Mouse (Mus musculus): ENCODE measurements around the gene Hdac5. TPM values are rescaled to one million over a fixed set of nuclear protein-coding genes. Genes with fewer than 3 reads are reported as not detected.

Gene Hdac5
- polyA plus RNA-seq, 1 experiment, result 102 TPM

GRCm38 (mm10) chr11:102208846-102209245 is 21.1 kb downstream of the Hdac5 start:
- Histone ChIP-seq H3K4me3 (ENCODE audit: low read depth, low read length) (no peak overlapping the region), H3K27ac (ENCODE audit: insufficient read depth, low read depth, low read length) (no peak overlapping the region), H3K4me1 (ENCODE audit: control insufficient read depth, insufficient read depth, insufficient read length, low read length) (peaks cover 15% of the 10 kb centered on the region; the same call in 1 of the 2 replicates), H3K27me3 (ENCODE audit: control insufficient read depth, insufficient read depth, low read length) (no peaks in the 10 kb centered on the region), H3K36me3 (ENCODE audit: control insufficient read depth, insufficient read depth, low read length) (peaks cover 11% of the 10 kb centered on the region; the same call in 1 of the 2 replicates)
- WGBS, result 68% methylated on average over 3 of the region's 4 CpGs
- no peak for TF ChIP-seq POLR2A (IDR thresholded peaks at IDR 0.05; ENCODE audit: low read depth, low read length)
- TF ChIP-seq CTCF (IDR thresholded peaks at IDR 0.05; ENCODE audit: extremely low read depth, insufficient read length, insufficient replicate concordance, low read depth, low read length), result no peak

GRCm38 (mm10) chr11:102207825-102208777 is 21.9 kb downstream of the Hdac5 start:
- no peak overlapping the region for H3K4me3 ChIP-seq (ENCODE audit: low read depth, low read length)
- peaks cover 15% of the 10 kb centered on the region; the same call in 1 of the 2 replicates for H3K4me1 ChIP-seq (ENCODE audit: control insufficient read depth, insufficient read depth, insufficient read length, low read length)
- TF ChIP-seq POLR2A (IDR thresholded peaks at IDR 0.05; ENCODE audit: low read depth, low read length), result no peak
- 70% methylated on average over 11 of the region's 11 CpGs for WGBS
- H3K36me3 ChIP-seq (ENCODE audit: control insufficient read depth, insufficient read depth, low read length), result peaks cover 11% of the 10 kb centered on the region; the same call in 1 of the 2 replicates
- no peaks in the 10 kb centered on the region for H3K27me3 ChIP-seq (ENCODE audit: control insufficient read depth, insufficient read depth, low read length)
- H3K27ac ChIP-seq (ENCODE audit: insufficient read depth, low read depth, low read length), result no peak overlapping the region

GRCm38 (mm10) chr11:102206481-102206880 is 23.5 kb downstream of the Hdac5 start:
- no peak for TF ChIP-seq CTCF (IDR thresholded peaks at IDR 0.05; ENCODE audit: extremely low read depth, insufficient read length, insufficient replicate concordance, low read depth, low read length)
- no peak for TF ChIP-seq POLR2A (IDR thresholded peaks at IDR 0.05; ENCODE audit: low read depth, low read length)
- Histone ChIP-seq H3K27me3 (ENCODE audit: control insufficient read depth, insufficient read depth, low read length) (no peaks in the 10 kb centered on the region), H3K36me3 (ENCODE audit: control insufficient read depth, insufficient read depth, low read length) (peaks cover 16% of the 10 kb centered on the region; the same call in 1 of the 2 replicates), H3K4me1 (ENCODE audit: control insufficient read depth, insufficient read depth, insufficient read length, low read length) (peaks cover 15% of the 10 kb centered on the region; the same call in 1 of the 2 replicates), H3K4me3 (ENCODE audit: low read depth, low read length) (no peak overlapping the region), H3K27ac (ENCODE audit: insufficient read depth, low read depth, low read length) (no peak overlapping the region)
- WGBS, result 88% methylated on average over 29 of the region's 30 CpGs

GRCm38 (mm10) chr11:102201408-102201821 is 28.6 kb downstream of the Hdac5 start:
- no peak overlapping the region for H3K27ac ChIP-seq (ENCODE audit: insufficient read depth, low read depth, low read length)
- peaks cover 24% of the 10 kb centered on the region for H3K36me3 ChIP-seq (ENCODE audit: control insufficient read depth, insufficient read depth, low read length)
- H3K4me3 ChIP-seq (ENCODE audit: low read depth, low read length), result no peak overlapping the region
- TF ChIP-seq CTCF (IDR thresholded peaks at IDR 0.05; ENCODE audit: extremely low read depth, insufficient read length, insufficient replicate concordance, low read depth, low read length) (no peak), POLR2A (IDR thresholded peaks at IDR 0.05; ENCODE audit: low read depth, low read length) (no peak)
- WGBS, result 82% methylated on average over 12 of the region's 12 CpGs
- no peaks in the 10 kb centered on the region for H3K27me3 ChIP-seq (ENCODE audit: control insufficient read depth, insufficient read depth, low read length)
- no peaks in the 10 kb centered on the region for H3K4me1 ChIP-seq (ENCODE audit: control insufficient read depth, insufficient read depth, insufficient read length, low read length)

GRCm38 (mm10) chr11:102199856-102200255 is 30.1 kb downstream of the Hdac5 start:
- Histone ChIP-seq H3K36me3 (ENCODE audit: control insufficient read depth, insufficient read depth, low read length) (peaks cover 33% of the 10 kb centered on the region), H3K27ac (ENCODE audit: insufficient read depth, low read depth, low read length) (no peak overlapping the region), H3K4me3 (ENCODE audit: low read depth, low read length) (no peak overlapping the region), H3K27me3 (ENCODE audit: control insufficient read depth, insufficient read depth, low read length) (no peaks in the 10 kb centered on the region), H3K4me1 (ENCODE audit: control insufficient read depth, insufficient read depth, insufficient read length, low read length) (no peaks in the 10 kb centered on the region)
- TF ChIP-seq CTCF (IDR thresholded peaks at IDR 0.05; ENCODE audit: extremely low read depth, insufficient read length, insufficient replicate concordance, low read depth, low read length), result no peak
- no peak for TF ChIP-seq POLR2A (IDR thresholded peaks at IDR 0.05; ENCODE audit: low read depth, low read length)
- 47% methylated on average over 9 of the region's 9 CpGs for WGBS

- TF ChIP-seq CTCF (IDR thresholded peaks at IDR 0.05; ENCODE audit: extremely low read depth, insufficient read length, insufficient replicate concordance, low read depth, low read length) (no peak), POLR2A (IDR thresholded peaks at IDR 0.05; ENCODE audit: low read depth, low read length) (no peak)
- H3K27ac ChIP-seq (ENCODE audit: insufficient read depth, low read depth, low read length), result no peak overlapping the region
- 71% methylated on average over 6 of the region's 6 CpGs for WGBS
- no peak overlapping the region for H3K4me3 ChIP-seq (ENCODE audit: low read depth, low read length)
- H3K36me3 ChIP-seq (ENCODE audit: control insufficient read depth, insufficient read depth, low read length), result peaks cover 36% of the 10 kb centered on the region
- no peaks in the 10 kb centered on the region for H3K27me3 ChIP-seq (ENCODE audit: control insufficient read depth, insufficient read depth, low read length)
- H3K4me1 ChIP-seq (ENCODE audit: control insufficient read depth, insufficient read depth, insufficient read length, low read length), result no peaks in the 10 kb centered on the region
Observed at GRCm38 (mm10) chr11:102198245-102198644, 31.7 kb downstream of the Hdac5 start.

GRCm38 (mm10) chr11:102196018-102196797 is 33.8 kb downstream of the Hdac5 start:
- no peak overlapping the region for H3K4me3 ChIP-seq (ENCODE audit: low read depth, low read length)
- 82% methylated on average over 21 of the region's 21 CpGs for WGBS
- no peaks in the 10 kb centered on the region for H3K4me1 ChIP-seq (ENCODE audit: control insufficient read depth, insufficient read depth, insufficient read length, low read length)
- no peak overlapping the region for H3K27ac ChIP-seq (ENCODE audit: insufficient read depth, low read depth, low read length)
- peaks cover 31% of the 10 kb centered on the region for H3K36me3 ChIP-seq (ENCODE audit: control insufficient read depth, insufficient read depth, low read length)
- H3K27me3 ChIP-seq (ENCODE audit: control insufficient read depth, insufficient read depth, low read length), result no peaks in the 10 kb centered on the region
- TF ChIP-seq POLR2A (IDR thresholded peaks at IDR 0.05; ENCODE audit: low read depth, low read length), result no peak
- TF ChIP-seq CTCF (IDR thresholded peaks at IDR 0.05; ENCODE audit: extremely low read depth, insufficient read length, insufficient replicate concordance, low read depth, low read length), result no peak
